Mouse (Mus musculus) stomach, postnatal 0 days (tissue): ENCODE results near the gene Wfdc3. TPM values are rescaled to one million over a fixed set of nuclear protein-coding genes. Genes with fewer than 3 reads are reported as not detected.

Experiments
- ATAC-seq: fragments of 200-750 bp; cut with Nextera tagmentation; 2 replicates; pipeline ENCODE4 v1.8.0; 2017; ENCODE audit not compliant: low FRiP score, low TSS enrichment
- DNase-seq: peaks from one replicate; pipeline ENCODE4 v3.0.0-alpha.2; 2016; ENCODE audit warnings: low spot score
- H3K27ac ChIP-seq: fragments of 300-500 bp; sonication (generic); replicated peaks from 2 replicates; pipeline ENCODE4 v1.5.1; 2014; ENCODE audit warnings: mild to moderate bottlenecking, control low read depth
- H3K27me3 ChIP-seq: fragments of 300-500 bp; sonication (generic); 2 replicates; pipeline ENCODE4 v1.6.1; 2014; ENCODE audit warnings: low read length; ENCODE audit not compliant: control insufficient read depth, insufficient read depth
- H3K36me3 ChIP-seq: fragments of 300-500 bp; sonication (generic); 2 replicates; pipeline ENCODE4 v1.6.1; 2014; ENCODE audit warnings: low read length, mixed read lengths; ENCODE audit not compliant: control insufficient read depth, insufficient read depth
- H3K4me1 ChIP-seq: fragments of 300-500 bp; sonication (generic); replicated peaks from 2 replicates; pipeline ENCODE4 v1.6.1; 2014; ENCODE audit warnings: antibody characterized with exemption; ENCODE audit not compliant: control insufficient read depth, insufficient read depth
- H3K4me2 ChIP-seq: fragments of 300-500 bp; sonication (generic); replicated peaks from 2 replicates; pipeline ENCODE4 v1.6.1; 2014; ENCODE audit warnings: low read depth, mild to moderate bottlenecking, control low read depth, moderate library complexity
- H3K4me3 ChIP-seq: fragments of 300-500 bp; sonication (generic); 2 replicates; pipeline ENCODE4 v1.5.1; 2014; ENCODE audit warnings: low read depth, low read length, control low read depth
- H3K9ac ChIP-seq: fragments of 300-500 bp; sonication (generic); 2 replicates; pipeline ENCODE4 v1.6.1; 2014; ENCODE audit warnings: mild to moderate bottlenecking, low read length, control low read depth, mixed read lengths
- H3K9me3 ChIP-seq: fragments of 300-500 bp; sonication (generic); 2 replicates; pipeline ENCODE4 v1.6.1; 2016; ENCODE audit warnings: low read length; ENCODE audit not compliant: control insufficient read depth
- CTCF ChIP-seq: IDR thresholded peaks from 2 replicates; pipeline ENCODE4 v1.5.1; 2016; ENCODE audit warnings: antibody characterized with exemption, low read depth, mild to moderate bottlenecking, moderate library complexity
- EP300 ChIP-seq: optimal IDR thresholded peaks from 2 replicates; pipeline ENCODE3; 2016; ENCODE audit warnings: antibody characterized with exemption
- WGBS: fragments of 180-500 bp; shearing (Covaris S2); extraction: QIAGEN DNeasy Blood & Tissue Kit; methylation state at CpG from one replicate; pipeline ENCODE4 v1.1.7; 2014; 5-methylcytosine and 5-hydroxymethylcytosine counted together
- polyA plus RNA-seq: library from polyadenylated mRNA; unstranded; fragments of >200 nt; fragmentation: Nextera tagmentation; extraction: Ambion mirVana; gene quantifications from 2 replicates; pipeline ENCODE4 v1.2.1, GENCODE M21; 2015

Gene Wfdc3
- polyA plus RNA-seq, 1 experiment from 2014 or later: 1.4 TPM

- ATAC-seq: no peak
- Histone ChIP-seq H3K27me3 (no peaks in the 10 kb centered on the region), H3K27ac (no peak overlapping the region), H3K36me3 (peaks cover 35% of the 10 kb centered on the region), H3K4me2 (no peak overlapping the region), H3K4me1 (0 out of 2 replicates have a peak, but pooled peaks cover 4% of the 10 kb centered on the region), H3K4me3 (no peak overlapping the region), H3K9me3 (no peaks in the 10 kb centered on the region), H3K9ac (no peak overlapping the region)
- DNase-seq: no peak
- 81% methylated on average over 3 of the region's 3 CpGs for WGBS
- TF ChIP-seq CTCF: no peak
- TF ChIP-seq EP300: no peak
Observed at GRCm38 (mm10) chr2:164765841-164766240, 20.1 kb upstream of the Wfdc3 start.

GRCm38 (mm10) chr2:164762593-164762992 lies 16.9 kb upstream of the Wfdc3 start:
- H3K4me3 ChIP-seq: no peak overlapping the region
- H3K36me3 ChIP-seq: peaks cover 53% of the 10 kb centered on the region
- TF ChIP-seq CTCF (no peak), EP300 (no peak)
- no peaks in the 10 kb centered on the region for H3K4me1 ChIP-seq
- 85% methylated on average over 7 of the region's 7 CpGs for WGBS
- ATAC-seq (no peak), DNase-seq (no peak)
- no peak overlapping the region for H3K27ac ChIP-seq
- no peaks in the 10 kb centered on the region for H3K27me3 ChIP-seq
- H3K9me3 ChIP-seq: no peaks in the 10 kb centered on the region
- H3K9ac ChIP-seq: no peak overlapping the region
- no peak overlapping the region for H3K4me2 ChIP-seq

- Histone ChIP-seq H3K9me3 (no peaks in the 10 kb centered on the region), H3K27ac (no peak overlapping the region), H3K4me2 (no peak overlapping the region), H3K36me3 (peaks cover 51% of the 10 kb centered on the region), H3K9ac (no peak overlapping the region), H3K4me1 (no peaks in the 10 kb centered on the region), H3K4me3 (no peak overlapping the region), H3K27me3 (no peaks in the 10 kb centered on the region)
- DNase-seq: no peak
- no peak for TF ChIP-seq EP300
- TF ChIP-seq CTCF: no peak
- WGBS: 98% methylated on average over 4 of the region's 4 CpGs
- no peak for ATAC-seq
Observed at GRCm38 (mm10) chr2:164761971-164762370, 16.2 kb upstream of the Wfdc3 start.

GRCm38 (mm10) chr2:164761502-164761901 lies 15.8 kb upstream of the Wfdc3 start:
- 89% methylated on average over 2 of the region's 2 CpGs for WGBS
- Histone ChIP-seq H3K27me3 (no peaks in the 10 kb centered on the region), H3K36me3 (peaks cover 52% of the 10 kb centered on the region), H3K9me3 (no peaks in the 10 kb centered on the region), H3K9ac (no peak overlapping the region), H3K4me1 (no peaks in the 10 kb centered on the region), H3K4me2 (no peak overlapping the region), H3K4me3 (no peak overlapping the region), H3K27ac (no peak overlapping the region)
- TF ChIP-seq EP300: no peak
- no peak for TF ChIP-seq CTCF
- no peak for ATAC-seq
- no peak for DNase-seq

- no peak overlapping the region for H3K4me2 ChIP-seq
- no peak overlapping the region for H3K9ac ChIP-seq
- no peak for TF ChIP-seq EP300
- no peak for TF ChIP-seq CTCF
- no peaks in the 10 kb centered on the region for H3K27me3 ChIP-seq
- no peak overlapping the region for H3K4me3 ChIP-seq
- H3K27ac ChIP-seq: no peak overlapping the region
- DNase-seq (no peak), ATAC-seq (no peak)
- peaks cover 52% of the 10 kb centered on the region for H3K36me3 ChIP-seq
- H3K9me3 ChIP-seq: no peaks in the 10 kb centered on the region
- no peaks in the 10 kb centered on the region for H3K4me1 ChIP-seq
- 82% methylated on average over 4 of the region's 4 CpGs for WGBS
Observed at GRCm38 (mm10) chr2:164760059-164760833, 14.5 kb upstream of the Wfdc3 start.

GRCm38 (mm10) chr2:164758692-164759091 lies 13.0 kb upstream of the Wfdc3 start:
- no peak overlapping the region for H3K9ac ChIP-seq

More at GRCm38 (mm10) chr2:164758692-164759091, 13.0 kb upstream of the Wfdc3 start:
- Histone ChIP-seq H3K4me2 (no peak overlapping the region), H3K27me3 (no peaks in the 10 kb centered on the region), H3K36me3 (peaks cover 54% of the 10 kb centered on the region), H3K9me3 (no peaks in the 10 kb centered on the region), H3K4me3 (no peak overlapping the region), H3K27ac (no peak overlapping the region), H3K4me1 (no peaks in the 10 kb centered on the region)
- WGBS: 67% methylated on average over 1 of the region's 1 CpGs
- TF ChIP-seq EP300 (no peak), CTCF (no peak)
- DNase-seq (no peak), ATAC-seq (no peak)
